Mouse (Mus musculus) left cerebral cortex, postnatal 14 days (tissue): ENCODE measurements at regions not wholly inside any gene's neighbourhood (a gene's known extent, or its start where the extent isn't known, plus 50 kb on each side); places are given as distances from the start of the nearest gene placed in this dataset.

Source experiments
- DNase-seq, 2 experiments: peaks; one replicate each; pipeline ENCODE4 v3.0.0; 2021 to 2022; ENCODE audit warnings: low spot score in 2 of 2, mixed read lengths in 1 of 2
- intact Hi-C: fragments of 180-260 bp; cut with DNase I; formaldehyde crosslinking; loops from one replicate; pipeline ENCODE4 v1.15.1; 2025

DNA sequence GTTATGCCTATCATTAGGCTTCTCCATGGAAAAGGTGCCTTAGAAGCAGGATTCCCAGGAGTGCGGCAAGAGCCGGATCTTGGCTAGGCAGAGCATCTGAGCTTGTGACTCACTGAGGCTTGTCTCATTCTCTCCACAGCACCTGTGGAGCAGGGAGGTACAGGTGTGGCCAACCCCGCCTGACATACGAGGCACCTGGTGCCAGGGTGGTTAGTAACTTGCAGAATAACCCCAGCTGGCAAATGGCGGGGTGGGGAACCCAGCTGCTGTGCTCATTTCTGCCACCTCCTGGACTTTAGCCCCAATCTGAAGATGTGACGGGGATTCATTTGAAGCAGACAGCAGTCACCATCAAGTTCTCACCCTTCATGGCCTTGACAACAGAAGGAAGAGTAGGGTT lies 96.2 kb downstream of the Pdgfra start:
- DNase-seq, result no peak
- intact Hi-C loops, result no loop called here

DNA sequence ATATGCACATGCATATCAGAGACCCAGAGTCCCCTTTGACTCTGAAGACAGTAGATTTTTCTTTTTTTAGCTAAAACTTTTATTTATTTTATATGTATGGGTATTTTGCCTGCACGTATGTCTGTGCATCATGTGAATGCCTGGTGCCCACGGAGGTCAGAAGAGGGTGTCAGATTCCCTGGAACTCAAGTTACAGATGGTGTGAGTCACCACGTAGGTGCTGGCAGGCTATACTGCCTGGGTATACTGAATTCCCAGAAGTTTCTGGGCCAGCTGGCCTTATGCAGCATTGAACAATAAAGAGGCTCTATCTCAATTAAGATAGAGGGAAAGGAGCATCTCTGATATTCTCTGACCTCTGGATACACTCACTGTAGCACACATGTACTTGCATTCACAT lies 97.6 kb downstream of the Pdgfra start:
- no peak for DNase-seq
- intact Hi-C loops, result no loop called here

GRCm38 (mm10) chr5:75253349-75253748 lies 101.3 kb downstream of the Pdgfra start:
- DNase-seq, result no peak

GRCm38 (mm10) chr5:75253830-75254229 lies 101.7 kb downstream of the Pdgfra start:
- no peak for DNase-seq
- intact Hi-C loops, result no loop called here

More at GRCm38 (mm10) chr5:75253349-75253748, 101.3 kb downstream of the Pdgfra start:
- intact Hi-C loops, result no loop called here

DNA sequence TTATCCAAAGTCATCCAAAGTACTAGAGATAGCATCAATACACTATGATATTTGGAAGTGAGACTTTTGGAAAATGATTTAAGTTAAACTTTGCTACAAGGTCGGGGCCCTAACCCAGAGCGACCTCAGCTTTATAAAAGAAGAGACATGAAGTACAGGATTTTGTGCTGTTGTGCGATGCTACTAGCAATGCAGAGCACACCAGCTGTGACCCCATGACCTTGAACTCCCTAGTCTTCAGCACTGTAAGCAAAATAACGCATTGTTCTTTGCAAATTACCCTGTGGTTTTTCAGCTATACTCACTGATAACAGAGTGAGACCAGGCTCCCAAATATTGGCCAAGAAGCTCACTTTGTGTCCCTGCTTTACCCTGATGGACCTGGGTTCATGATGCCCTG lies 104.1 kb downstream of the Pdgfra start:
- intact Hi-C loops, result no loop called here
- no peak for DNase-seq

DNA sequence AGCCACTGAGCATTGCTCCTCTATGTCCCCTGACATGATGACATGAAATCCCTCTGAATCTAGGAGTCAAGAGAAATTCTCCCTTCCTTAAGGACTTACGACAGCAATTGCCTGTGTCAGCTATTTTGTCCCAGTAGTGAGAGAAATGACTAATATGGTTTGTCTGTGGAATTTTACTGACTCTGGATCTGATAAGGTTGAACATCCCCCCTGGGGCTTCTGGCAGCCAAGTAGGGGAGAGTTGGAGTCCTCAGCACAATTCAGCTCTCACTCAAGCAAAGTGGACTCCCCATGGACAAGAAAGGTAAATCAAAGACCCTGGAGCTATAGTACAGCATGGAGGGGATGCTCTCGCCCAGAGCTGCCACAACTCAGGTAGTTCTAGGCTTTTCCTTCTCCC lies 105.0 kb downstream of the Pdgfra start:
- intact Hi-C loops, result no loop called here

GRCm38 (mm10) chr5:75260247-75260646 lies 108.2 kb downstream of the Pdgfra start:
- intact Hi-C loops, result no loop called here
- DNase-seq, result peak; percentile 41 to 69

More for the DNA sequence above, 105.0 kb downstream of the Pdgfra start:
- no peak for DNase-seq

DNA sequence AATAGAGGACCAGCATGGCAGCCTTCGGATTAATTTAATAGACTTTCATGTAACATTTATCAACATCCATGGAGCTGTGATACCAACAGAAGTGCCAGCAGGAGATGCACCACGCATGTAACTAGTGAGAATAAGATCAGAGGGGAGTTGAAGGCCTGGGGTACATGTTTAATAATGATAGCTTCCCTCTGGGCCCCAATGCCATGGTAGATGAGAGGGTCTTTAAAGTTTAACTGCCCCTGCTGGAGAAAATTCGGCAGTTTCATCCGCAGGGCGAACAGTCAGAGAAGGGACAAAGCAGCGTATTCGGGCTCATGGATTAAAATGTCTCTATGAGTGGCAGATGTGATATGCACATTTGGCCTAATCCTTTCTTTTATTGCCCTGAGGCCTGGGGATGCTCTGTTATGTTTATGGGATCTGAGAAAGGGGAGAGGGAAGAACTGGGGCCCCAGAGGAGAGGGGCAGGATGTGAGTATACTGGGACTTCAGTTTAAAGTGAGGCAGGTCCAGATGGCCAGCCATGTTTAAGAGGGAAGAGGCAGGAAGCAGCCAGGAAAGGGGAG lies 114.1 kb downstream of the Pdgfra start:
- no peak for DNase-seq
- intact Hi-C loops, result no loop called here

GRCm38 (mm10) chr5:75266871-75267270 lies 114.8 kb downstream of the Pdgfra start:
- DNase-seq, result no peak
- intact Hi-C loops, result no loop called here

GRCm38 (mm10) chr5:75267766-75268165 lies 115.7 kb downstream of the Pdgfra start:
- no peak for DNase-seq
- intact Hi-C loops, result no loop called here

DNA sequence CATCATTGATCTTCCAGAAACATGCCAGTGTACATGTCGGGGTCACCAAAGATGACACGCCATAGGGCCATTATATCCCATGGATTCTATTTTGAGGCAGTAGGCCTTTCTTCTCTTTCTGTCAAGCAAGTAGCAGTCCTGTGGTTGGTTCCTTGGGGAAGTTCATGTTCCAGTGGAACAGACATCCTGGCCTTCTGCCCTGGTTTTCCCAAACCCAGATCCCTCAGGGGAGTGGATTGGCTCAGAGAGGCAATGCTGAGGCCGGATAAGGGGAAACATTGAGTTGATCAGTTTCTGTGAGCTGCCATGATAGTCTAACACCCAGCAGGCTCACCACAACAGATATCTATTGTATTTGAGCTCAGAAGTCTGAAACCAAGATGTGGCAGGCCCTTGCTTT lies 125.9 kb downstream of the Pdgfra start:
- DNase-seq, result no peak
- intact Hi-C loops, result no loop called here

DNA sequence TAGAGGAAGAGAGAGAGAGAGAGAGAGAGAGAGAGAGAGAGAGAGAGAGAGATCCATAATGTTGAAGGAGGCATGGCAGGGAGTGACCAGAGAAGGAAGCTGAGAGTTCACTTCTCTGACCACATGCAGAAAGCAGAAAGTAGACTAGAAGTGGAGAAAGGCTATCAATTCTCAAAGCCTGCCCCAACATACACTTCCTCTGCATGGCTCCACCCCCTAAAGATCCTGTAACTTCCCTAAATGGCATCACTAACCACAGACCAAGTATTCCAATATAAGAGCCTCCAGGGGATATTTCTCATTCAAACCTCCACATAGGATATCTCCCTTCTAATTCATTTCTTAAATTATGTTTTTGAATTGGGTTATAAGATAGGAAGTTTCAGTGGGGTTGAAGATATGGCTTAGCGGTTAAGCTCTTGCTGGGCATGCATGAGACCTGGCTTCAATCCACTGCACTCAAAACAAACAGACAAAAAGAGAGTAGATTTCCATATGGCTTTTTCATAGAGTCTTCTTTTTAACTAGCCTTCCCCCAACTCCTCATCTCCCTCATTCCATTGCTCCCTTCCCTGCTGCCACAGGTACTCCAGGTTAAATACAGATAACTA lies 127.6 kb downstream of the Pdgfra start:
- intact Hi-C loops, result no loop called here
- no peak for DNase-seq

- intact Hi-C loops, result no loop called here
- DNase-seq, result no peak
These were observed 128.6 kb downstream of the Pdgfra start for GRCm38 (mm10) chr5:75280698-75281097.

GRCm38 (mm10) chr5:75281510-75281909 lies 129.4 kb downstream of the Pdgfra start:
- intact Hi-C loops, result no loop called here
- DNase-seq, result no peak

GRCm38 (mm10) chr5:75282617-75283016 lies 130.5 kb downstream of the Pdgfra start:
- no peak for DNase-seq
- intact Hi-C loops, result no loop called here

GRCm38 (mm10) chr5:75283841-75284240 lies 131.7 kb downstream of the Pdgfra start:
- peak; percentile 18 to 19 for DNase-seq
- intact Hi-C loops, result no loop called here

- no peak for DNase-seq
- intact Hi-C loops, result no loop called here
These were observed 133.9 kb downstream of the Pdgfra start for GRCm38 (mm10) chr5:75285950-75286349.

DNA sequence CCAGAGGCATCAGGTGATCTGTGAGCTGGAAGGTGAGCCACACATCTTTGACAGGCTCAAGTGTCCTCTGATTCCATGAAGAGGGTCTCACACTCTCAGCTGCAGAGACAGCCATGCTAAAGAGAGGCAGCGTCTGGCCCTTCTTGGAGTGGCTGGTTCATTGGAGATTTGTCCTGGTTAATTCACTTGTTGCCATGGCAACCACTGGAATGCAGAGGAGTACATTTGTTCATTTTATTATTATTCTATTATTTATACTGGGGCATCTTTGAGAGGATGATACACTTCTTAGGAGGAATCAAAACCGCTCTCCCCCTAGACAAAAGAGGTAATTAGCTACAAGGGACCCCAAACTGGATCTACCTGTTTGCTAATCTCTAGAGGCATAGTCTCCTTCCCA lies 143.6 kb downstream of the Pdgfra start:
- intact Hi-C loops, result no loop called here
- DNase-seq, result no peak

DNA sequence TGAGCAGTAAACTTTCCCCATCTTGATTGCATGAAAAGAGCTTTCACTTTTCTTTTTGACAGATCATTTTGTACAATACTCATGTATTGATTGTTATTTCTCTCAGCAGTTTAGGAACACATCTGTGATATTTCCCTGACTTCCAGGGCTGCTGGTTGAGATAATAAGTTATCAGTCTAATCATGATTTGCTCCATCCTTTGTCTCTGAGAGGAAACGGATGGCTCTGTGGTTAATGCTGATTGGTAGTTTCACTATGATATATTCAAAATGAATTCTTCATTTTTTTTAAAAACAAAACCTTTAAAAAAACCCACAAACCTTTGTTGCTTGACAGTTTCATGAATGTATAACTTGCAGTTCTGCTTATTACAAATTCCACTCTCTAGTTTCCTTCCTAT lies 160.8 kb downstream of the Pdgfra start:
- intact Hi-C loops, result no loop called here

DNA sequence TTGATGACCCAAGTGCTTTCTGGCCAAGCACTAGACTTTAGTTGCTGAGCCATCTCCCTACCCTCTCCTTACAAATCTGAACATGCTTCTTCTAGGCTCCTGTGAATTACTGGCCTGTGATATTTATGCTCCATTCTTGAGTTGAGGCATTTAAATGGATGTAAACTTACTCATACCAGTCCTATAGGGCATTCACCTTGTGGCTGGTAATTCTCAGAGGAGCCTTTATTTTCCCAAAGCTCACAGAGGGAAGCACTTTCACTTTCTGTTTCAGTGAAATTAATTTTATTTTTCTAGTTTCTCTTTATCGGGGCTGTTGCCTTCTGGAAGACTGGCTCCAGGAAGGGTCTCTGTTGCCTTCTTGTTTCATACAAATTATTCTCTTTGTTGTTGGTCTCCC lies 163.9 kb downstream of the Pdgfra start:
- no peak for DNase-seq
- intact Hi-C loops, result no loop called here

More for the DNA sequence above, 160.8 kb downstream of the Pdgfra start:
- DNase-seq, result no peak

DNA sequence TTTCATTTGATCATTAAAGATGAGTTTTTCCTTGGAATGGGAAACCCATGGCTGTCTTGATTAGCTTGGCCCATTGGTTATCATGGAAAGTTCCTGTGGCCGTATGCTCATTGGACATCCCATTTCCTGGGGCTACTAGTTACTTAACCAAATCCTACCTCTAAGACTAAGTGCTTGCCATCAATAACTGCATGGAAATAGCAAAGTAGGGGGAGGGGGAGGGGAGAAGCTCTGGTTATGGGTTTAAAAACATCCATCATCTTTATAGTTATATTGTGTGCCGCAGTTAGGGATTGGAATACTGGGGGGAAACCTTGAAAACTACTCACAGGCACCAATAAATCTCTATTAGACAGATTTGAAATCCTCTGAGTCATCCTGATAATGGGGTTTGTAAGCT lies 168.4 kb downstream of the Pdgfra start:
- DNase-seq, result no peak
- intact Hi-C loops, result no loop called here

- intact Hi-C loops, result no loop called here
These were observed 182.0 kb downstream of the Pdgfra start for GRCm38 (mm10) chr5:75334050-75334449.

More at GRCm38 (mm10) chr5:75334050-75334449, 182.0 kb downstream of the Pdgfra start:
- no peak for DNase-seq
